Mouse (Mus musculus): ENCODE data around the gene Esrrb.
A peak's percentile ranks its signal among the peaks of the same experiment; 100 is the strongest.

Esrrb gene

GRCm38 (mm10) chr12:86565996-86566395, 205.1 kb downstream of the Esrrb start:
- peak; percentile 98 for ATAC-seq (ENCODE audit: low TSS enrichment)

Data from frontal cortex, adult (tissue).